Mouse (Mus musculus): ENCODE measurements at regions not wholly inside any gene's neighbourhood (a gene's known extent, or its start where the extent isn't known, plus 50 kb on each side); places are given as distances from the start of the nearest gene placed in this dataset.

GRCm38 (mm10) chr10:66782025-66782424, 313.9 kb upstream of the Jmjd1c start:
- TF ChIP-seq POLR2A (IDR thresholded peaks at IDR 0.05; ENCODE audit: low read depth, low read length) (no peak), CTCF (IDR thresholded peaks at IDR 0.05; ENCODE audit: borderline replicate concordance, insufficient read depth, low read length) (no peak)
